Mouse (Mus musculus) cerebellum, postnatal 25 days (tissue): ENCODE data around the gene Stc2.

Experiments
- DNase-seq, 2 experiments: peaks; one replicate each; pipeline ENCODE4 v3.0.0; 2021; ENCODE audit warnings: mixed read lengths in 2 of 2

The Stc2 gene

DNA sequence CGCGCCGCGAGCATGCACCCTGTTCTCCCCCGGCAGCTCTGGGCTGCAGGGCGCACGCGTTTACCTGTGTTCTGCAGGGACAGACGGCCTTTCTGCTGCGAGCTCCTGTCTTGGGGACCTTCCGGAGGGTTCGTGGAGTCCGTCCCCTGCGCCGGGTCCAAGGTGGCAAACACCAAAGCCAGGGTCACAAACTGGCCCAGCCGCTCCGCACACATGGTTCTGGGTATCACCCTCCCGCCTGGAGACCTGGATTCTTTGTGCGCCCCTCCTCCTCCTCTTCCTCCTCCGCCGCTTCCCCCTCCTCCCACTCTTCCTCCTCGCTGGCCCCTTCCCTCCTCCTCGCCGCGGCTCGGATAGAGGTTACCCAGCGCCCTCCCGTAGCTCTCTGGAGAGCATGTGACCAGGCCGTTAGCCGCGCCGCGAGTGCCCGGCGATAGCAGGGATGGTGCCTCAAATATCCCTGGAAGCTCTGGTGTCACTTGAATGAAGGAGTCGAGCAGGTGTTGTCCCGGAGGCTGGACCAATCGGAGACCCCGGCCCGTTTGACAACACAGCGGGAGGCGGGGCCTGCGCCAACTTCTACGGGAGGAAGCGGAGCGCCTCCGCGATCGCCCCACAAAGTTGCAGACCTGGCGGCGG lies at the start of gene Stc2:
TSS of gene Stc2 (minus strand) at position 427 of the 639 bp plus-strand sequence.
- peak; percentile 50 to 59 for DNase-seq

DNA sequence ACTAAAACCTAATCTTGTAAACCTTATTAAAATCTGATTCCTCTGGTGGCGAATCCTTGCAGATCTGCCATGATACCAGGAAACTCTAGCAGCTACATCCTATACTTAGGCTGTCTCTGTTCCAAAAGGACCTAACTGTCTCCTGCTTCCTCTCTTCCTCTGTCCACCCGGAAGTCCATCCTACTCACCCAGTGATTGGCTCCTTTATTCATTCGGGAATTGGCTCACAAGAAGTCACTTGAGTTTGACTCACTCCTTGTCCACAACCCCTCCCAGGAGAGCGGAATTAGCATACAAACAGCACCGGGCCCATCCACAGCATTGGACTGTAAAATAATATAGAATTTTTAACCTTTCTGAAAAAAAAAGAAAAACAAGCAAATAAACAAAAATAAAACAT lies 47.2 kb upstream of the Stc2 start:
- DNase-seq, result no peak

DNA sequence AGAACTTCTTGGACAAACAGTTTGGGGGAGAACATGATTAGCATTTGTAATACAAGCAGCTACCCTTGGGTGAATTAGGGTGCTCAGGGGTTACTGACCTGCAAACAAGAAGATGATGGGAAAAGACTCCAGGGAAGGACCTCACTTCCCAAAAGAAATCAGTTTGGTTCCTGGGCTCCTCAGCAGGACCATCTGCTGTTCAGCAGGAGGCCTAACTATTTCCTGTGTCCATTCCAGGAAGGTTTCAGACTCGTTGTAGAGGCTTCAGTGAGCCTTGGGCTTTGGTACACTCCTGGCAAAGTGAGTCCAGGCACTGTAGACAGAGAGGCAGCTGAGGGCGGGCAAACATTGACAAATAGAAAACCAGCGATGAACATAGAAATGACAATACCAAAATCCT lies 42.5 kb upstream of the Stc2 start:
- peak; percentile 71 to 73 for DNase-seq

GRCm38 (mm10) chr11:31406736-31407135 lies 36.9 kb upstream of the Stc2 start:
- DNase-seq, result no peak

DNA sequence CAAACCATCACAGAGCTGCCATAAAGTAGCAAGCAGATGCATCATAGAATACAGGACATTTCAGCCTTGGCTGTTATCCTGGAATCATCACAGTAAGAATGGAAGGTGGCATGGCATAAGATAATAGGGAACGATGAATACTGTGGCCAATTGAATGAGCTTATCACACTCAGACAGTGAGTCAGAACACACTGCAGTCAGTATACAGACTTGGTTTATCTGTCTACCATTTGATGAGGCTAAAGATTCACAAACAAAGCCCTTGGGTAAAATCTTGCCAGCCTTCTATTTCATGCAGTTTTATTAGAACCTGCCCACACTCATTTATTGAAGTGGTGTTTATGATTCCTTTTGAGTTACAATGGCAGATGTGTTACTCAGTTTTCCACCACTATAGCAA lies 33.2 kb upstream of the Stc2 start:
- no peak for DNase-seq

DNA sequence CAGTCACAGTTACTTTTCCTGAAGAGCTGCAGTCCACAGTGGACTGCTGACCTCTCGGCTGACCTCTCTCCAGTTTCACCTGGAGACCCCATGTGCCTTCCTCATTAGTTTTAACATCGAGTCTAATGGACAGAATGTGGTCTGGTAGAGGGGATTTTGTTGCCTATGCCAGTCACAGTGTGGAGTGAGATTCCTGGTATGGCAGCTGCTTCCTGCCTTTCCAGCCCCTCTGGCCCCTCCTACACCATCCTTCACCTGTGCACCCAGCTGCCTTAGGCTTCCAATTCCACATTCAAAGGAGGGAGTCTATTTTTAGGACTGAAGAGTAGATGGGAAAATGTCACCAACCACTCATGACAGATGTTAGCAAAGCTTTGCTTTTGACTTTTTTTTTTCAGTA lies 28.7 kb upstream of the Stc2 start:
- no peak for DNase-seq

DNA sequence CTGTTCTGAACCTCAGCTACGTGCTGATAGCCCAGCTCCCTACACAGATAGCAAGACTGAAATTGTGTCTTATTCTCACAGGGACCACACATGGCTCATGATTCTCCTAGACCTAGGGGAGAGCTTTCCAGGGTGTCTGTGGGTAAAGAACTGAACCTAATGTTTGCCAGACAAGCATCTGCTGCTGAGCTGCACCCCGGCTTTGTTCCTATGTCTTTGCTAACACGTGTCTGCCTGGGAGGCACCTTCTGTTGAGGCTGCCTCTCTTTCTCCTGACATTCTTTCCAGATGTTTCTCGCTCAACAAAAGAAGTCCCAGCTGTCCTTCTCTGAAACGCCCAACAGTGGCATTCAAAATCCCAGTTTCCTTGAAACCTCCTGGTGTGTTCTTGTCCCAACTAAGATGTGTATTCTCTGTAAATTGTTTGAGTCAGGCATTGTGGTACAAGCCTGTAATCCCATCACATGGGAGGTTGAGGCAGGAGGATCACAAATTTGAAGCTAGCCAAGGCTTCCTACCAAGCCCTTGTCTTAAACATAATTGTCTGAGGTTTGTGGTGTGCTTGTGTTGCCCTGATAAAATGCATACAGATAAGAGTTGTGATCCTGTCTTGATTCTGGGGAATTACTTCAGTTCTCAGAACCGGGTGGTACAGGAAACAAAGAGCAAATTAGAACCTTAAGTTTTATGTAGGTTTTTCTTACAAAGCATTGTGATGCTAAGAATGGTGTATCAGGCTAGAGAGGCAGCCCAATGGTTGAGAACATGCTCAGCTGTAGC lies 27.0 kb upstream of the Stc2 start:
- DNase-seq, result no peak

- no peak for DNase-seq
These were observed 24.2 kb upstream of the Stc2 start for GRCm38 (mm10) chr11:31394026-31394425.

DNA sequence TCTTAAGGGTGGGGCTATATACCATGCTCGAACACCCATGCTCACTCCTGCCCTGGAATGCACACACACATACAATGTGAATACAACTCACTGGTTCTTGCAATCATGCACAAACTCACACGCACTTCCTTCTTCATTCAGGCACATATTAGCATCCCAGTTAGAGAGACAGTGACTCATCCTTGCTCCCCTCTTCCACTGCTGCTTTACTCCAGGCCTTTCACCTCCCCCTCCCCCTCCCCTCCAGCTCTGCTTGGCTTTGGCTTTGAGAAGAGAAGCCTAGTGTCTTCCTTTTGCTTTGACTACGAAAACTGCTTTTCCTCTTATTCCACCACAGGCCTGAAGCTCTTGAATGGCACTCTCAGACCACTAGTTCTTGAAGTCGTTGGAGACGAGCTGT lies 22.5 kb upstream of the Stc2 start:
- DNase-seq, result no peak

DNA sequence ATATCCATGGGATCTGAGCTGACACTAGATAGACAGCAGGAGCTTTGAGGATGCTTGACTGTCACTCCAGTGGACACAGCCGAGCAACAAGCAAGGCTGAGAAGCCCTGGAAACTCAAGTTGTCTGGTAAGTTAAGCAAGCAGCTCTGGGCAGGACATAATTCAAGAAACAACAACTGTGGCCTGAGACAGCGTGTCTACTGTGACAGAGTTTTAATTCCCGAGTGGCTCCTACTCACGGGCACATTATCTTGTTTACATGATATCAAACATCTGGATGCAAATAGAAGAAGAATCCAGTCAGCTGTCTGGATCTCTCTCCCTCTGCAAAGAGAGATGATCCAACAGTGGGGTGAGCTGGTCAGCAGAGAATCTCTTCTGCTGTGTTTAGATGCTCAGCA lies 19.0 kb upstream of the Stc2 start:
- DNase-seq, result no peak

DNA sequence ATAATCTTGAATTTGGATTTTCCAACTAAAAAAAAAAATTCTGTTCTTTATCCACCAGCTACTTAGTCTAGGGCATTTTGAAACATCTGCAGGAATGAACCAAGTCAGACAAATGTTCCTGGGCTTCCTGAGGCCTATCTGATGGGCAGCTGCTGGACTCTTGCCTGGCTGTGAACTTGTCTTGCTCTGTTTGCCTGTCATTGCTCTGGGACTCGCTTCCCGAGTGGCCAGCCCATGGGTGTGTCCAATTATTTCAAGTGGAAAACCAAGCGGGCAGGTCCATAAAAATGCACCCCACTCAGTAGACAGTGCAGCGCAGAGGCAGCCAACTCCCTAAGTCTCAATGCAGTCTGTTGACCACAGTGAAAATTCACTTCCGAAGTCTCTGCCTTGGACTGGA lies 17.7 kb upstream of the Stc2 start:
- DNase-seq, result no peak

GRCm38 (mm10) chr11:31386571-31386970 lies 16.7 kb upstream of the Stc2 start:
- no peak for DNase-seq

GRCm38 (mm10) chr11:31383968-31384367 lies 14.1 kb upstream of the Stc2 start:
- DNase-seq, result no peak

DNA sequence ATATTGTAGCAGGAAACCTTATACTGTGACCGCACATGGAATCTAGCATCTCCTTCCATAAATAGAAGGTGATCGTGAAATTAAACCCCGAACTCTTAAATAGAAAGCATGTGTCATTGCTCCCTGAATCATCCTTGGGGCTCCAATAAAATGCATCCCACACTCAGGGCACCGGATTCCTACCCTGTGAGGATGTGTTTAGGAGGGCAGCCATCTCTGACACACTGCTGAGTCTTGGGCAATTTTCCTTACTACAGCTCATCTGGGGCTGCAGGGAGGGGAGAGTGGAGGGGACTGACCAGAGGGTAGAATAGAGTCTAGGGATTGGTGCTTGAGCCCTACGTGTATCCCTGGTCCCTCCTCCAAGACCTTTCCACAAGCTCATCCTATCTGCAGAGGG lies 12.3 kb upstream of the Stc2 start:
- no peak for DNase-seq

GRCm38 (mm10) chr11:31373438-31373837 lies 3.6 kb upstream of the Stc2 start:
- peak in 1 of 2 experiments; percentile 22 for DNase-seq

DNA sequence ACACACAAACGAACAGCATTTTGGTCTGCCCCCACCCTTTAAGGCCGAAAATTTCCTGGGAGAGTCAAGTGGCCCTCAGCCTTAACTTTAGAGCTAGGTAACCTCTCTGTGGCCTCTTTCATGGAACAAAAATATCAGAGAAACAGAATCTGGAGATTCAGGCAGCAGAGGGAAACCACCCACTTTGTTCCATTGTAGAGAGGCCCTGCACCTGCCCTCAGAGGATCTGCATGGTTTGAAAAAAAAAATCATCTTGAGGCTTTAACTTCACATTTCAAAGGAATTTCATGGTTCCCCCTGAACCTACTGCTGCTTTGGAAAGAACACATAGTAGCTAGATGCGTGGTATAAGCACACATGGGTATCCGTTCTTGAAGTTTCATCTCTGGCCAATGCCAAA lies 2.3 kb upstream of the Stc2 start:
- DNase-seq, result no peak

DNA sequence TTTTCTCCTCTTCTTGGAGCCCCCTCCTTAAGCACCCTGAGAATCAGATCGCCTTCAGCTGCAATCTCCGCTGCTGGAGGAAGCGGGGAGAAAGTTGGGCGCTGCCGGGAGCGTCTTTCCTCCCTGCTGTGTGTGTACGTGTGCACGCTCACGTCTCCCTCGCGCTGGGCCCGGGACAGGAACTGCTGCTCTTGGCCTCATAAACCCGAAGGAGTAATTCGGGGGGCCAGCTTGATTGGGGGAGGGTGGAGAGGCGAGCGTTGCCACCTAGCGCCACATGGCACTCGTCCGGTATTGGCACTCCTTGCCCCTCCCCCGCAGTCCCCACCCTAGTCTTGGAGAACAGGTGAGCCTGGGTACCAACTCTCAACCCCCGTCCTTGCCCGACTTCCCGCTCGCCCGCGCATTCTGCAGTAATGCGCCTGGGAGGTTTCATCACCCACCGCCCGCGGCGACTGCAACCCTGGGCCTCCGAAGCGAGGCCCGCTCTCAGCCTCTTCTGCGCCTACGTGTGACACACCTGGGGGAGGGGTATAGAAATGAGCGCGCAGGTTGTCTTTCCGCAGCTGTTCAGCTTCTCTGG lies 1.5 kb upstream of the Stc2 start:
- DNase-seq, result peak; percentile 13 to 31

DNA sequence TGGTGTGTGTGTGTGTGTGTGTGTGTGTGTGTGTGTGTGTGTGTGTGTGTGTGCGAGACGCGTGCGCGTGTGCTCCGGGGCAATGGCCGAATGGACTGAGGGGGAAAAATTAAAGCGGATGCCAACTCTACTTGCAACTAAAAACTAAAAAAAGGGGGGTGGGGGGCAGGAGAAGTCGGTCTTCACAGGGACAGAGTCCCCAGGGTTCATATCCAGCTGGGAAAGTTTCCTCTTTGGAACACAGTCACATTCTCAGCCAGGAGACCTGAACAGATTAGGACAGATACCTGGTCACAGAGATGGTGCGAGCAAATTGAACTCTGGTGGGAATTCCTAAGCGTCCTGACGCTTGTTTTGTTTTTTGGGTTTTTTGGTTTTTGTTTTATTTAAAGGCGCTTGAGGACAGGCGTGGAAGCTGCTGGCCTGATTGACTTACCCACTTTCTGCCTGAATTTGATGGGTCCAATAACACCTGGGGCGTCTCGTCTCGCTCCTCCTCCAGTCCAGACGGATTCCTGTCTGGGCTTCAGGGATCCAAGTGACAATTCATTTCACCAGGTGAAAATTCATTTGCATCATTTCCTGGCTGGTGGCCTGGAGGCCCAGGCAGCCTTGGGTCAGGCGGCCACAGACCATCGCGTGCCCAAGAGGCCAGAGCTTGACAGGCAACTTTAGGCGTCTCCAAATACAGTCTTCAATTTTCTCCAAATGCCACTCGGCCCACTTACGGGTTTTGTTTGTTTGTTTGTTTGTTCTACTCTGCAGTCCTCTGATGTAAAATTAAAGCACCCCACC lies 759 bp upstream of the Stc2 start:
- DNase-seq, result peak; percentile 14 to 23

DNA sequence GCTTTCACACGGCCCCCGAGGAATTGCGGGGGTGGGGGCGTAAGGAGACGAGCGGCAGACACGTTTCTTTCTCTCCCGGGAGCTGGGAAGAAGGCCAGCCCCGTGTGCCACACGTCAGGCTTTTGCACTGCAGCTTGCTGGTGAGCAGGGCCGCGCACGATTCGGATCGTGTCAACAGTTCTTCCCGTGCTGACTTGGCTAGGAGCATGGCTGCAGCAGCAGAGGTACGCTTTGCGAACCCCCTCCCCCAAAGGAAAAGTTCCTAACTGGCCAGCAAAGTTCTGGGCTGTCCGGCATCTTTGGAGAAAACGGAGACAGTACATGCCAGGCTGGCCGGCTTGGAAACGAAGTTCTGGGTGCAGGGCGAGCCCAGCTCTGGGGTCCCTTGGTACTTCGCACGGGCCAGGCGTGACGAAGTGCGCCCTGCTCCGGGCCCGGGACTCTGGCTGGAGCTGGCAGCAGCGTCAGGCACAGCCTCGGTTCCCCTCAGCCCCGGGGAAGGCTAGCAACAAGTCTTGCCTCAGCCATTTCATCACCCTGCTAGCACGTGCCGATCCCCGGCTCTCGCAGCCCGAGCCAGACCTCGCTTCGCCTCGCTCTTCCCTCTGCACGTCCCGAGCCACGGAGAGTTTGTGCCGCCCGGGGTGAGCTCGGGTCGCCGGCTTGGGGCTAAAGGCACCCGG lies 768 bp downstream of the Stc2 start:
- peak in 1 of 2 experiments; percentile 30 for DNase-seq

- DNase-seq, result peak; percentile 11 to 16
These were observed 1.5 kb downstream of the Stc2 start for GRCm38 (mm10) chr11:31368252-31368964.

- DNase-seq, result no peak
These were observed 3.0 kb downstream of the Stc2 start for GRCm38 (mm10) chr11:31366827-31367226.

GRCm38 (mm10) chr11:31366421-31366820 lies 3.5 kb downstream of the Stc2 start:
- no peak for DNase-seq
